Mouse (Mus musculus) heart, embryonic 14.5 days (tissue): ENCODE results near the gene St14. TPM values are rescaled to one million over a fixed set of nuclear protein-coding genes. Genes with fewer than 3 reads are reported as not detected.

Source experiments
- ATAC-seq: fragments of 200-750 bp; cut with Nextera tagmentation; 2 replicates; pipeline ENCODE4 v1.8.0; 2017; ENCODE audit warnings: low read depth, moderate TSS enrichment; ENCODE audit not compliant: insufficient number of reproducible peaks, insufficient read depth, low FRiP score
- H3K27ac ChIP-seq, 2 experiments: fragments of 200-500 bp in 1 of 2; fragments of 300-500 bp in 1 of 2; sonication (generic) in 1 of 2; replicated peaks in 1 of 2; 2 replicates each; pipeline ENCODE4 v1.5.1; 2012 to 2014; ENCODE audit warnings: low read depth in 2 of 2, low read length in 2 of 2, control low read depth in 1 of 2, mild to moderate bottlenecking in 1 of 2, mixed read lengths in 1 of 2; ENCODE audit not compliant: control insufficient read depth in 1 of 2, insufficient read depth in 1 of 2
- H3K27me3 ChIP-seq: fragments of 300-500 bp; sonication (generic); 2 replicates; pipeline ENCODE4 v1.6.1; 2014; ENCODE audit warnings: mild to moderate bottlenecking, low read length, control low read depth; ENCODE audit not compliant: control insufficient read depth, insufficient read depth
- H3K36me3 ChIP-seq: fragments of 300-500 bp; sonication (generic); 2 replicates; pipeline ENCODE4 v1.6.1; 2014; ENCODE audit warnings: mild to moderate bottlenecking, control low read depth, low read length, mixed read lengths; ENCODE audit not compliant: control insufficient read depth, insufficient read depth
- H3K4me1 ChIP-seq, 2 experiments: fragments of 200-500 bp in 1 of 2; fragments of 300-500 bp in 1 of 2; sonication (generic) in 1 of 2; 2 replicates each; pipeline ENCODE4 v1.6.1; 2012 to 2014; ENCODE audit warnings: low read length in 2 of 2, control low read depth in 1 of 2, mixed read lengths in 1 of 2; ENCODE audit not compliant: control insufficient read depth in 2 of 2, insufficient read depth in 2 of 2
- H3K4me2 ChIP-seq: fragments of 300-500 bp; sonication (generic); 2 replicates; pipeline ENCODE4 v1.6.1; 2014; ENCODE audit warnings: mild to moderate bottlenecking, low read length
- H3K4me3 ChIP-seq, 2 experiments: fragments of 200-500 bp in 1 of 2; fragments of 300-500 bp in 1 of 2; sonication (generic) in 1 of 2; 2 replicates each; pipeline ENCODE4 v1.5.1; 2012 to 2014; ENCODE audit warnings: low read length in 2 of 2, mild to moderate bottlenecking in 2 of 2, control low read depth in 1 of 2, low read depth in 1 of 2, moderate library complexity in 1 of 2; ENCODE audit not compliant: control insufficient read depth in 1 of 2, insufficient read depth in 1 of 2
- H3K9ac ChIP-seq: fragments of 300-500 bp; sonication (generic); 2 replicates; pipeline ENCODE4 v1.6.1; 2014; ENCODE audit warnings: mild to moderate bottlenecking, low read length
- H3K9me3 ChIP-seq: fragments of 300-500 bp; sonication (generic); 2 replicates; pipeline ENCODE4 v1.6.1; 2016; ENCODE audit warnings: low read length, control low read depth; ENCODE audit not compliant: control insufficient read depth
- WGBS: fragments of 180-500 bp; shearing (Covaris S2); extraction: QIAGEN DNeasy Blood & Tissue Kit; methylation state at CpG from one replicate; pipeline ENCODE4 v1.1.7; 2014; 5-methylcytosine and 5-hydroxymethylcytosine counted together
- polyA plus RNA-seq: library from polyadenylated mRNA; unstranded; fragments of >200 nt; fragmentation: Nextera tagmentation; extraction: Ambion mirVana; gene quantifications from 2 replicates; pipeline ENCODE4 v1.2.1, GENCODE M21; 2014

Gene St14
- polyA plus RNA-seq, 1 experiment from 2014 or later = 0.58 TPM

GRCm38 (mm10) chr9:31142924-31143323 lies 11.3 kb upstream of the St14 start:
- Histone ChIP-seq H3K4me1 (peaks cover 9 to 15% of the 10 kb centered on the region in 2 experiments), H3K4me2 (no peak overlapping the region), H3K27ac (no peak overlapping the region), H3K9me3 (no peaks in the 10 kb centered on the region), H3K27me3 (no peaks in the 10 kb centered on the region), H3K36me3 (0 out of 2 replicates have a peak, but pooled peaks cover 8% of the 10 kb centered on the region), H3K9ac (no peak overlapping the region), H3K4me3 (no peak overlapping the region)
- no peak; the same call in 1 of the 2 replicates for ATAC-seq
- WGBS = 31% methylated on average over 1 of the region's 1 CpGs

GRCm38 (mm10) chr9:31133131-31133530 lies 1.5 kb upstream of the St14 start:
- Histone ChIP-seq H3K36me3 (no peaks in the 10 kb centered on the region), H3K4me1 (peaks cover 8 to 16% of the 10 kb centered on the region in 2 experiments; a peak in 3 of 4 replicates), H3K4me2 (no peak overlapping the region), H3K9me3 (no peaks in the 10 kb centered on the region), H3K4me3 (no peak overlapping the region), H3K27ac (no peak overlapping the region), H3K27me3 (peaks cover 70% of the 10 kb centered on the region), H3K9ac (no peak overlapping the region)
- WGBS = 63% methylated on average over 5 of the region's 5 CpGs
- ATAC-seq = no peak

- no peaks in the 10 kb centered on the region for H3K36me3 ChIP-seq
- peaks cover 8 to 16% of the 10 kb centered on the region in 2 experiments; a peak in 3 of 4 replicates for H3K4me1 ChIP-seq
- peak overlapping the region; percentile 80 for H3K4me2 ChIP-seq
- H3K9ac ChIP-seq = peak overlapping the region; percentile 60
- H3K4me3 ChIP-seq = peak overlapping the region; percentile 48 to 50
- H3K27me3 ChIP-seq = peaks cover 68% of the 10 kb centered on the region
- WGBS = 10% methylated on average over 26 of the region's 26 CpGs
- 0 out of 2 replicates have a peak, but pooled peaks have one; percentile 1 for ATAC-seq
- H3K9me3 ChIP-seq = no peaks in the 10 kb centered on the region
- H3K27ac ChIP-seq = no peak overlapping the region
Observed at GRCm38 (mm10) chr9:31130357-31131204, 1.1 kb downstream of the St14 start.

GRCm38 (mm10) chr9:31129956-31130355 lies 1.7 kb downstream of the St14 start:
- no peaks in the 10 kb centered on the region for H3K9me3 ChIP-seq
- H3K4me1 ChIP-seq = peaks cover 8 to 16% of the 10 kb centered on the region in 2 experiments; a peak in 3 of 4 replicates
- peak overlapping the region; percentile 80 for H3K4me2 ChIP-seq
- peaks cover 62% of the 10 kb centered on the region for H3K27me3 ChIP-seq
- H3K36me3 ChIP-seq = no peaks in the 10 kb centered on the region
- no peak overlapping the region for H3K27ac ChIP-seq
- H3K4me3 ChIP-seq = no peak overlapping the region; a peak in 1 of 4 replicates
- no peak for ATAC-seq
- H3K9ac ChIP-seq = no peak overlapping the region
- 63% methylated on average over 8 of the region's 8 CpGs for WGBS

- no peak overlapping the region for H3K27ac ChIP-seq
- WGBS = 61% methylated on average over 12 of the region's 12 CpGs
- peaks cover 8 to 16% of the 10 kb centered on the region in 2 experiments; a peak in 3 of 4 replicates for H3K4me1 ChIP-seq
- peaks cover 42% of the 10 kb centered on the region for H3K27me3 ChIP-seq
- no peaks in the 10 kb centered on the region for H3K36me3 ChIP-seq
- H3K4me3 ChIP-seq = no peak overlapping the region
- no peak for ATAC-seq
- no peak overlapping the region for H3K9ac ChIP-seq
- no peaks in the 10 kb centered on the region for H3K9me3 ChIP-seq
- H3K4me2 ChIP-seq = no peak overlapping the region
Observed at GRCm38 (mm10) chr9:31127876-31128465, 3.7 kb downstream of the St14 start.

- Histone ChIP-seq H3K4me3 (no peak overlapping the region), H3K27ac (no peak overlapping the region), H3K27me3 (peaks cover 25% of the 10 kb centered on the region), H3K9ac (no peak overlapping the region), H3K36me3 (no peaks in the 10 kb centered on the region), H3K9me3 (no peaks in the 10 kb centered on the region), H3K4me1 (peaks cover 5 to 10% of the 10 kb centered on the region in 2 experiments; a peak in 3 of 4 replicates), H3K4me2 (no peak overlapping the region)
- WGBS = 72% methylated on average over 7 of the region's 7 CpGs
- no peak for ATAC-seq
Observed at GRCm38 (mm10) chr9:31126079-31126478, 5.6 kb downstream of the St14 start.

- Histone ChIP-seq H3K4me1 (peaks cover 18 to 23% of the 10 kb centered on the region in 2 experiments), H3K9me3 (no peaks in the 10 kb centered on the region), H3K27ac (no peak overlapping the region), H3K27me3 (no peaks in the 10 kb centered on the region), H3K4me3 (no peak overlapping the region), H3K36me3 (no peaks in the 10 kb centered on the region), H3K9ac (no peak overlapping the region), H3K4me2 (no peak overlapping the region)
- no peak for ATAC-seq
- 86% methylated on average over 13 of the region's 13 CpGs for whole genome bisulfite sequencing
Observed at GRCm38 (mm10) chr9:31122464-31123030, 9.1 kb downstream of the St14 start.
